Mouse (Mus musculus): Measurements from ENCODE around the gene Gm14440. TPM values are rescaled to one million over a fixed set of nuclear protein-coding genes. Genes with fewer than 3 reads are reported as not detected.

Gene Gm14440
- total RNA-seq (2023): 1 to 10 TPM; 2.1 to 2.5 TPM

DNA sequence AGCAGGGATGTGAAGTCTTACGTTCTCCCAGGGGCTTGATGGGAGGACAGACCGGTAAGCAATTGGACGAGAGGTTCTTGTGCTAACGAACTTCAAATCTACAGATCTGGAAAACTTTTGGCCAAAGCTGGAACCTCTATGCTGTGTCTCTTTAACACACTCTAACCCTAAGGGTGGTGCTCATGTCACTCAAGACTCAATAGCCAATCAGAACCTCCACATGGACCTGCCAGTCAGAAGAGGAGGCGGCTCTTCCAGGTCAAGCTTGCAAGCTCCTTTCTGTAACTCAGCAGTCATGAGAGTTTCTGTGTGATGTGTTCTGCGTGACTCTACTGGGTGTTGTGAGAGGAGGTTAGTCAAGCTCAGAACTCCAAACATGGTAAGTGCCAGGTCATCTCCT, at the start of gene Gm14440:
Gene Gm14440, plus strand, starts transcription at position 301 of the 400 bp plus-strand sequence.

Other genes starting within 250 kb of the Gm14440 start
- not detected for gene Gm14393, start 207.3 kb upstream of the Gm14440 start, total RNA-seq (2023)
- gene Gm14399, start 133.1 kb upstream of the Gm14440 start, total RNA-seq (2023): 1 to 10 TPM; 1.5 to 1.9 TPM
- under 1 TPM; 0.20 to 0.30 TPM for gene Gm14443, start 99.3 kb upstream of the Gm14440 start, total RNA-seq (2023)
- 10 to 100 TPM; 14.5 to 22.2 TPM for gene Gm14391, start 68.2 kb upstream of the Gm14440 start, total RNA-seq (2023)
- gene Gm4631, start 63.1 kb downstream of the Gm14440 start, total RNA-seq (2023): 10 to 100 TPM in 1 of 2 experiments, 1 to 10 TPM in 1; 9.0 to 10.6 TPM
- gene Zfp968, start 97.3 kb downstream of the Gm14440 start, total RNA-seq (2023): 1 to 10 TPM in 1 of 2 experiments, not detected in 1; 2.8 TPM
- gene Gm4724, start 160.7 kb downstream of the Gm14440 start, total RNA-seq (2023): not detected
- 1 to 10 TPM; 1.2 to 7.2 TPM for gene Zfp965, start 194.9 kb downstream of the Gm14440 start, total RNA-seq (2023)